Mouse (Mus musculus): Measurements from ENCODE around the gene Dcun1d4.

GRCm38 (mm10) chr5:73518424-73519211 is 37.8 kb downstream of the Dcun1d4 start:
- TF ChIP-seq CTCF (IDR thresholded peaks at IDR 0.05; ENCODE audit: extremely low read depth, insufficient read depth, insufficient read length, insufficient replicate concordance) (no peak), POLR2A (IDR thresholded peaks at IDR 0.05; ENCODE audit: low read depth, low read length) (no peak)
